Mouse (Mus musculus) embryonic fibroblast, embryonic 13.5 days (primary cell): Measurements from ENCODE around the gene a. TPM values are rescaled to one million over a fixed set of nuclear protein-coding genes. Genes with fewer than 3 reads are reported as not detected.
"Not testable (repeated sequence)": the region's sequence is repeated elsewhere in the genome, so short reads cannot be mapped to it uniquely, and the experiment has no call there.

ENCODE experiments used
- H3K27ac ChIP-seq: 2 replicates; pipeline ENCODE4 v1.5.1; 2012; ENCODE audit warnings: low read length, control low read depth, inconsistent platforms; ENCODE audit not compliant: insufficient read depth
- H3K4me1 ChIP-seq: 2 replicates; pipeline ENCODE4 v1.6.1; 2011; ENCODE audit warnings: low read length; ENCODE audit not compliant: control insufficient read depth, insufficient read depth
- H3K4me3 ChIP-seq: 2 replicates; pipeline ENCODE4 v1.5.1; 2011; ENCODE audit warnings: mild to moderate bottlenecking, control low read depth, low read length; ENCODE audit not compliant: insufficient read depth
- CTCF ChIP-seq: IDR thresholded peaks from 2 replicates; pipeline ENCODE4 v1.5.1; 2011; ENCODE audit warnings: mild to moderate bottlenecking, control low read depth, low read length, moderate library complexity, borderline replicate concordance; ENCODE audit not compliant: insufficient read depth
- POLR2A ChIP-seq: IDR thresholded peaks from 2 replicates; pipeline ENCODE4 v1.6.1; 2011; ENCODE audit warnings: low read depth, mild to moderate bottlenecking, control low read depth, low read length, moderate library complexity
- polyA plus RNA-seq: library from polyadenylated mRNA; stranded (reverse); fragments of >200 nt; gene quantifications from 2 replicates; pipeline ENCODE4 v1.2.4, GENCODE M21; 2011; ENCODE audit warnings: low read depth; ENCODE audit not compliant: missing spikeins, insufficient read length

Gene a
- polyA plus RNA-seq, 1 experiment = not detected

- Histone ChIP-seq H3K4me1 (no peaks in the 10 kb centered on the region), H3K27ac (no peak overlapping the region), H3K4me3 (no peak overlapping the region)
- TF ChIP-seq POLR2A (no peak), CTCF (no peak)
Observed at GRCm38 (mm10) chr2:154916547-154916946, 125.3 kb downstream of the a start.

- Histone ChIP-seq H3K4me3 (no peak overlapping the region), H3K4me1 (no peaks in the 10 kb centered on the region), H3K27ac (no peak overlapping the region)
- TF ChIP-seq CTCF (no peak), POLR2A (no peak)
Observed at GRCm38 (mm10) chr2:154917866-154918641, 126.9 kb downstream of the a start.

GRCm38 (mm10) chr2:154920896-154921295, 129.7 kb downstream of the a start:
- no peaks in the 10 kb centered on the region for H3K4me1 ChIP-seq

GRCm38 (mm10) chr2:154922134-154922533, 130.9 kb downstream of the a start:
- not testable (repeated sequence) for H3K4me1 ChIP-seq, H3K27ac ChIP-seq, H3K4me3 ChIP-seq

More at GRCm38 (mm10) chr2:154920896-154921295, 129.7 kb downstream of the a start:
- TF ChIP-seq POLR2A (no peak), CTCF (no peak)
- Histone ChIP-seq H3K4me3 (no peak overlapping the region), H3K27ac (no peak overlapping the region)

GRCm38 (mm10) chr2:154925411-154926031, 134.3 kb downstream of the a start:
- TF ChIP-seq POLR2A (no peak), CTCF (no peak)
- Histone ChIP-seq H3K27ac (no peak overlapping the region), H3K4me3 (no peak overlapping the region), H3K4me1 (no peaks in the 10 kb centered on the region)

GRCm38 (mm10) chr2:154926843-154927242, 135.6 kb downstream of the a start:
- H3K4me3 ChIP-seq = no peak overlapping the region
- no peaks in the 10 kb centered on the region for H3K4me1 ChIP-seq
- no peak overlapping the region for H3K27ac ChIP-seq
- TF ChIP-seq POLR2A (no peak), CTCF (no peak)

- Histone ChIP-seq H3K4me3 (no peak overlapping the region), H3K4me1 (no peaks in the 10 kb centered on the region), H3K27ac (no peak overlapping the region)
- no peak for TF ChIP-seq CTCF
- no peak for TF ChIP-seq POLR2A
Observed at GRCm38 (mm10) chr2:154928298-154928697, 137.1 kb downstream of the a start.

- TF ChIP-seq CTCF (no peak), POLR2A (no peak)
- no peak overlapping the region for H3K27ac ChIP-seq
- H3K4me3 ChIP-seq = no peak overlapping the region
- H3K4me1 ChIP-seq = no peaks in the 10 kb centered on the region
Observed at GRCm38 (mm10) chr2:154933884-154934283, 142.7 kb downstream of the a start.

- no peak overlapping the region for H3K4me3 ChIP-seq
- no peak overlapping the region for H3K27ac ChIP-seq
- TF ChIP-seq CTCF (no peak), POLR2A (no peak)
- no peaks in the 10 kb centered on the region for H3K4me1 ChIP-seq
Observed at GRCm38 (mm10) chr2:154936106-154936505, 144.9 kb downstream of the a start.

GRCm38 (mm10) chr2:154936536-154937155, 145.4 kb downstream of the a start:
- Histone ChIP-seq H3K27ac (no peak overlapping the region), H3K4me3 (no peak overlapping the region), H3K4me1 (no peaks in the 10 kb centered on the region)
- no peak for TF ChIP-seq CTCF
- no peak for TF ChIP-seq POLR2A
